Mouse (Mus musculus) spleen, adult 2 months (tissue): ENCODE measurements around the gene Mmp14.

Experiments used
- CTCF ChIP-seq: fragments of 200-500 bp; IDR thresholded peaks from 2 replicates; pipeline ENCODE4 v1.5.1; 2011; ENCODE audit warnings: mild to moderate bottlenecking, inconsistent platforms; ENCODE audit not compliant: insufficient read depth, insufficient read length, insufficient replicate concordance; ENCODE audit errors: extremely low read depth
- POLR2A ChIP-seq: fragments of 200-500 bp; IDR thresholded peaks from 2 replicates; pipeline ENCODE4 v1.6.1; 2011; ENCODE audit warnings: low read depth, low read length, inconsistent platforms

GRCm38 (mm10) chr14:54431334-54432077 is at the start of gene Mmp14:
- TF ChIP-seq CTCF = no peak
- no peak for TF ChIP-seq POLR2A
